Mouse (Mus musculus) olfactory bulb, adult 2 months (tissue): ENCODE measurements at regions not wholly inside any gene's neighbourhood (a gene's known extent, or its start where the extent isn't known, plus 50 kb on each side); places are given as distances from the start of the nearest gene placed in this dataset.

Source experiments
- H3K27ac ChIP-seq: fragments of 200-500 bp; 2 replicates; pipeline ENCODE4 v1.5.1; 2012; ENCODE audit warnings: low read depth, low read length; ENCODE audit not compliant: insufficient read depth
- H3K4me1 ChIP-seq: fragments of 200-500 bp; 2 replicates; pipeline ENCODE4 v1.6.1; 2012; ENCODE audit warnings: low read length; ENCODE audit not compliant: control insufficient read depth, insufficient read depth
- H3K4me3 ChIP-seq: fragments of 200-500 bp; 2 replicates; pipeline ENCODE4 v1.5.1; 2012; ENCODE audit warnings: mild to moderate bottlenecking, low read depth, low read length, moderate library complexity; ENCODE audit not compliant: insufficient read depth
- CTCF ChIP-seq: fragments of 200-500 bp; IDR thresholded peaks from 2 replicates; pipeline ENCODE4 v1.5.1; 2012; ENCODE audit warnings: low read depth, mild to moderate bottlenecking, low read length, moderate library complexity; ENCODE audit not compliant: insufficient read depth
- POLR2A ChIP-seq: fragments of 200-500 bp; IDR thresholded peaks from 2 replicates; pipeline ENCODE4 v1.6.1; 2012; ENCODE audit warnings: mild to moderate bottlenecking, low read depth, low read length, moderate library complexity; ENCODE audit not compliant: insufficient read depth
- WGBS: fragments of 180-500 bp; shearing (Covaris S2); methylation state at CpG from one replicate; pipeline ENCODE4 v1.1.7; 2018; 5-methylcytosine and 5-hydroxymethylcytosine counted together

GRCm38 (mm10) chr13:71068011-71068410, 226.4 kb upstream of the Adamts16 start:
- Histone ChIP-seq H3K27ac (no peak overlapping the region), H3K4me3 (no peak overlapping the region), H3K4me1 (no peaks in the 10 kb centered on the region)
- TF ChIP-seq POLR2A (no peak), CTCF (no peak)
- 51% methylated on average over 4 of the region's 4 CpGs for WGBS

- Histone ChIP-seq H3K4me3 (no peak overlapping the region), H3K4me1 (no peaks in the 10 kb centered on the region), H3K27ac (no peak overlapping the region)
- no peak for TF ChIP-seq POLR2A
- no peak for TF ChIP-seq CTCF
- 78% methylated on average over 1 of the region's 1 CpGs for WGBS
Observed at GRCm38 (mm10) chr13:71065568-71065967, 224.0 kb upstream of the Adamts16 start.

GRCm38 (mm10) chr13:71064590-71065307, 223.1 kb upstream of the Adamts16 start:
- 77% methylated on average over 8 of the region's 8 CpGs for WGBS
- no peak for TF ChIP-seq POLR2A
- Histone ChIP-seq H3K27ac (no peak overlapping the region), H3K4me1 (no peaks in the 10 kb centered on the region), H3K4me3 (no peak overlapping the region)

GRCm38 (mm10) chr13:71053361-71054264, 212.0 kb upstream of the Adamts16 start:
- no peaks in the 10 kb centered on the region; the same call in 1 of the 2 replicates for H3K4me1 ChIP-seq
- no peak overlapping the region for H3K27ac ChIP-seq
- no peak for TF ChIP-seq CTCF
- no peak for TF ChIP-seq POLR2A
- 44% methylated on average over 21 of the region's 21 CpGs for WGBS
- no peak overlapping the region for H3K4me3 ChIP-seq

- WGBS, result 29% methylated on average over 13 of the region's 13 CpGs
- no peak for TF ChIP-seq CTCF
- no peak for TF ChIP-seq POLR2A
- no peak overlapping the region for H3K27ac ChIP-seq
- H3K4me1 ChIP-seq, result no peaks in the 10 kb centered on the region; the same call in 1 of the 2 replicates
- H3K4me3 ChIP-seq, result no peak overlapping the region
Observed at GRCm38 (mm10) chr13:71050646-71051045, 209.0 kb upstream of the Adamts16 start.

GRCm38 (mm10) chr13:71036000-71036399, 194.4 kb upstream of the Adamts16 start:
- H3K4me3 ChIP-seq, result no peak overlapping the region
- TF ChIP-seq POLR2A (no peak), CTCF (no peak)
- no peak overlapping the region for H3K27ac ChIP-seq
- H3K4me1 ChIP-seq, result no peaks in the 10 kb centered on the region
- 65% methylated on average over 8 of the region's 8 CpGs for WGBS

GRCm38 (mm10) chr13:71034926-71035687, 193.5 kb upstream of the Adamts16 start:
- no peaks in the 10 kb centered on the region for H3K4me1 ChIP-seq
- WGBS, result 82% methylated on average over 13 of the region's 13 CpGs

GRCm38 (mm10) chr13:71008216-71008615, 166.6 kb upstream of the Adamts16 start:
- Histone ChIP-seq H3K4me3 (no peak overlapping the region), H3K4me1 (no peaks in the 10 kb centered on the region), H3K27ac (no peak overlapping the region)
- no peak for TF ChIP-seq CTCF
- TF ChIP-seq POLR2A, result no peak
- 10% methylated on average over 3 of the region's 3 CpGs for WGBS

More at GRCm38 (mm10) chr13:71034926-71035687, 193.5 kb upstream of the Adamts16 start:
- TF ChIP-seq CTCF (no peak), POLR2A (no peak)
- no peak overlapping the region for H3K27ac ChIP-seq
- no peak overlapping the region for H3K4me3 ChIP-seq
